ENCODE assay signal across 8 mouse cellular contexts in the genomic region with DNA sequence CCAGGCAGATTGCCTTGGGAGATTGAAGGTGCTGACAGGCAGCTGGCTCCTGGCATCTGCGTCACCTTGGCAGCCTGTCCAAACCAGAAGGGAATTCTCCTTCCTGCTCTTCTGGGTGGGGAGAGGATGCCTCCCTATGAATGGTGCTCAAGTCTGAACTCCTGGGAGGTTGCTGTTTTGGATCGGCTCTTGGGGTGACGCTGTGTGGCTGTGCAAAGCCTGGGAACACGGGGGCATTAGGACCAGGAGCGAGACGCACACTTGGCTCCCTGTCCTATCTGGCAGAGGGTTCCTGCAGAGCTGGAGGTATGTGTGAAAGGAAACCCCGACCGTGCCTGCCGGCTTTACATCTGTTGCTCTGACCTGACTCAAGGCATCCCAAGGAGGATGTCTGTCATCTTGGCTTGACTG. TPM values are rescaled to one million over a fixed set of nuclear protein-coding genes. Genes with fewer than 3 reads are reported as not detected.
A peak's percentile ranks its signal among the peaks of the same experiment; 100 is the strongest.
DNase-seq lines count a peak whose midpoint lies in the region; ATAC-seq lines count a peak whose summit lies in the region.

A gene (plus strand): TSS at position 309 of the 411 bp plus-strand sequence.

- H3K36me3 ChIP-seq in forebrain, embryonic 12.5 days (replicated peaks): no peaks in the 10 kb centered on the region
- no peaks in the 10 kb centered on the region for H3K36me3 ChIP-seq in limb, embryonic 13.5 days
- no peaks in the 10 kb centered on the region for H3K36me3 ChIP-seq in stomach, embryonic 14.5 days (ENCODE audit: control insufficient read depth, insufficient read depth, low read length)

- H3K27me3 ChIP-seq in forebrain, embryonic 12.5 days: peaks cover 3% of the 10 kb centered on the region; the same call in 1 of the 2 replicates
- H3K27me3 ChIP-seq in limb, embryonic 13.5 days: peaks cover 10% of the 10 kb centered on the region; the same call in 1 of the 2 replicates
- 0 out of 2 replicates have a peak, but pooled peaks cover 4% of the 10 kb centered on the region for H3K27me3 ChIP-seq in stomach, embryonic 14.5 days (ENCODE audit: control insufficient read depth, insufficient read depth, low read length)

- no peak for DNase-seq in frontal cortex, postnatal 10 days (ENCODE audit: low spot score in 2 of 2)
- DNase-seq in adrenal gland, postnatal 36 days: peak; percentile 48 to 67
- peak; percentile 73 to 80 for DNase-seq in heart, postnatal 10 days
- no peak for DNase-seq in right cerebral cortex, postnatal 25 days

- H3K4me3 ChIP-seq in forebrain, embryonic 12.5 days (replicated peaks): no peak within 1 kb of the TSS
- peak within 1 kb of the TSS; percentile 17 for H3K4me3 ChIP-seq in limb, embryonic 13.5 days
- H3K4me3 ChIP-seq in stomach, embryonic 14.5 days (ENCODE audit: low read depth, low read length): no peak within 1 kb of the TSS

- no peak within 1 kb of the TSS for H3K27ac ChIP-seq in forebrain, embryonic 12.5 days
- H3K27ac ChIP-seq in limb, embryonic 13.5 days: no peak within 1 kb of the TSS
- H3K27ac ChIP-seq in stomach, embryonic 14.5 days (ENCODE audit: low read length): no peak within 1 kb of the TSS

- WGBS in forebrain, embryonic 12.5 days: 26% methylated on average over 9 of the region's 9 CpGs
- 13% methylated on average over 9 of the region's 9 CpGs for whole genome bisulfite sequencing in limb, embryonic 13.5 days
- 7% methylated on average over 9 of the region's 9 CpGs for WGBS in stomach, embryonic 14.5 days

- ATAC-seq in frontal cortex, adult (ENCODE audit: low TSS enrichment): 0 out of 2 replicates have a peak, but pooled peaks have one; percentile 43
- no peak for ATAC-seq in forebrain, embryonic 12.5 days (ENCODE audit: low FRiP score)
- no peak for ATAC-seq in limb, embryonic 13.5 days (ENCODE audit: low FRiP score, low read depth)
- no peak; the same call in 1 of the 2 replicates for ATAC-seq in stomach, embryonic 14.5 days (ENCODE audit: insufficient number of reproducible peaks, insufficient read depth, low FRiP score, low read depth)

- 0 out of 2 replicates have a peak within 1 kb of the TSS, but pooled peaks have one; percentile 12 for H3K9ac ChIP-seq in forebrain, embryonic 12.5 days
- H3K9ac ChIP-seq in limb, embryonic 13.5 days: no peak within 1 kb of the TSS
- H3K9ac ChIP-seq in stomach, embryonic 14.5 days (replicated peaks; ENCODE audit: low read depth, low read length): no peak within 1 kb of the TSS

- peaks cover 9% of the 10 kb centered on the region; the same call in 1 of the 2 replicates for H3K4me1 ChIP-seq in forebrain, embryonic 12.5 days
- H3K4me1 ChIP-seq in limb, embryonic 13.5 days: peaks cover 18% of the 10 kb centered on the region
- no peaks in the 10 kb centered on the region for H3K4me1 ChIP-seq in stomach, embryonic 14.5 days (ENCODE audit: control insufficient read depth, insufficient read depth, low read length)

- H3K4me2 ChIP-seq in forebrain, embryonic 12.5 days: 0 out of 2 replicates have a peak within 1 kb of the TSS, but pooled peaks have one; percentile 3
- peak within 1 kb of the TSS; percentile 52 for H3K4me2 ChIP-seq in limb, embryonic 13.5 days (replicated peaks)
- H3K4me2 ChIP-seq in stomach, embryonic 14.5 days (replicated peaks; ENCODE audit: low read depth, low read length): 0 out of 2 replicates have a peak within 1 kb of the TSS, but pooled peaks have one; percentile 10

- H3K9me3 ChIP-seq in forebrain, embryonic 12.5 days: no peaks in the 10 kb centered on the region
- H3K9me3 ChIP-seq in limb, embryonic 13.5 days: no peaks in the 10 kb centered on the region
- H3K9me3 ChIP-seq in stomach, embryonic 14.5 days (ENCODE audit: control insufficient read depth, low read depth, low read length): no peaks in the 10 kb centered on the region

- intact Hi-C loops in heart, postnatal 10 days (cut with DNase I): no loop called here

RNA-seq across cellular contexts. Expression of the gene that starts here (rescaled TPM):
- total RNA-seq in adrenal gland, postnatal 36 days (2021): 1 to 10 TPM; 5.3 to 9.9 TPM
- 0.14 and 0.18 TPM in 2 replicates for polyA plus RNA-seq in forebrain, embryonic 12.5 days (2016; fragmentation: Nextera tagmentation; extraction: Ambion mirVana)
- 10 to 100 TPM; 11.6 to 13.0 TPM for total RNA-seq in heart, postnatal 10 days (2021)
- 0.04 and 0.06 TPM in 2 replicates for polyA plus RNA-seq in limb, embryonic 13.5 days (2015; fragmentation: Nextera tagmentation; extraction: Ambion mirVana)
- 0.08 and 0.09 TPM in 2 replicates for polyA plus RNA-seq in stomach, embryonic 14.5 days (2014; fragmentation: Nextera tagmentation; extraction: Ambion mirVana)

Comparison
In these comparisons a context has a peak if more than half of its experiments do, and no peak if none do; other contexts are left out.
1. DNase-seq: peak in adrenal gland, postnatal 36 days (2 of 2) and heart, postnatal 10 days (2 of 2); none in frontal cortex, postnatal 10 days (0 of 2) and right cerebral cortex, postnatal 25 days (single experiment).
2. Peak in every context shown above with its lines, with median percentiles within 50 percentile points of each other: H3K4me2 ChIP-seq.